Mouse (Mus musculus) T-helper 1 cell (primary cell): ENCODE measurements at regions not wholly inside any gene's neighbourhood (a gene's known extent, or its start where the extent isn't known, plus 50 kb on each side); places are given as distances from the start of the nearest gene placed in this dataset.
"Not testable (repeated sequence)": the region's sequence is repeated elsewhere in the genome, so short reads cannot be mapped to it uniquely, and the experiment has no call there.

ENCODE experiments used
- in situ Hi-C: fragments of 300-600 bp; cut with MboI, MseI; formaldehyde crosslinking; loops from one replicate; pipeline ENCODE4 v1.15.1; 2025; ENCODE audit warnings: high pct_unique_total_duplicates

GRCm38 (mm10) chr11:45404377-45405029 lies 447.3 kb upstream of the Clint1 start:
- in situ Hi-C loops, result no loop called here

GRCm38 (mm10) chr11:45424066-45424465 lies 427.8 kb upstream of the Clint1 start:
- in situ Hi-C loops, result not testable (repeated sequence)

GRCm38 (mm10) chr11:45440937-45441720 lies 410.7 kb upstream of the Clint1 start:
- in situ Hi-C loops, result no loop called here

GRCm38 (mm10) chr11:45446512-45446911 lies 405.3 kb upstream of the Clint1 start:
- in situ Hi-C loops, result no loop called here

GRCm38 (mm10) chr11:45454234-45454633 lies 397.6 kb upstream of the Clint1 start:
- in situ Hi-C loops, result no loop called here

- in situ Hi-C loops, result no loop called here
Measured at GRCm38 (mm10) chr11:45454933-45455332, 396.9 kb upstream of the Clint1 start.

- in situ Hi-C loops, result no loop called here
Measured at GRCm38 (mm10) chr11:45456724-45457123, 395.1 kb upstream of the Clint1 start.

- in situ Hi-C loops, result no loop called here
Measured at GRCm38 (mm10) chr11:45457597-45457996, 394.3 kb upstream of the Clint1 start.

GRCm38 (mm10) chr11:45460000-45460792 lies 391.7 kb upstream of the Clint1 start:
- in situ Hi-C loops, result no loop called here

- in situ Hi-C loops, result no loop called here
Measured at GRCm38 (mm10) chr11:45464501-45464900, 387.4 kb upstream of the Clint1 start.

- in situ Hi-C loops, result no loop called here
Measured at GRCm38 (mm10) chr11:45466350-45466749, 385.5 kb upstream of the Clint1 start.

GRCm38 (mm10) chr11:45472171-45472570 lies 379.7 kb upstream of the Clint1 start:
- in situ Hi-C loops, result no loop called here

GRCm38 (mm10) chr11:45476917-45477316 lies 374.9 kb upstream of the Clint1 start:
- in situ Hi-C loops, result no loop called here

GRCm38 (mm10) chr11:45485950-45486349 lies 365.9 kb upstream of the Clint1 start:
- in situ Hi-C loops, result no loop called here

- in situ Hi-C loops, result no loop called here
Measured at GRCm38 (mm10) chr11:45491021-45491967, 360.6 kb upstream of the Clint1 start.

GRCm38 (mm10) chr11:45495246-45495645 lies 356.6 kb upstream of the Clint1 start:
- in situ Hi-C loops, result no loop called here

- in situ Hi-C loops, result no loop called here
Measured at GRCm38 (mm10) chr11:45508566-45508965, 343.3 kb upstream of the Clint1 start.

GRCm38 (mm10) chr11:45509278-45509677 lies 342.6 kb upstream of the Clint1 start:
- in situ Hi-C loops, result no loop called here

GRCm38 (mm10) chr11:45514415-45515271 lies 337.2 kb upstream of the Clint1 start:
- in situ Hi-C loops, result no loop called here

- in situ Hi-C loops, result loop anchor here (25.0 kb wide), 1 partner anchor 912 kb away; the partner anchor contains the start of gene Ebf1
Measured at GRCm38 (mm10) chr11:45524720-45525119, 327.1 kb upstream of the Clint1 start.
